In genomic region chr1:93649604-93650172, GRCm38 (mm10) we compare ENCODE assay signal across 21 mouse cellular contexts. TPM values are rescaled to one million over a fixed set of nuclear protein-coding genes. Genes with fewer than 3 reads are reported as not detected.
DNase-seq lines count a peak whose midpoint lies in the region; ATAC-seq and TF ChIP-seq lines count a peak whose summit lies in the region.
"Had no signal": no experiment of that assay in that cellular context is flagged by ENCODE, and none has a peak within 500 bp of the region (broad histone marks: within the 10 kb centered on the region; RNA-seq: fewer than 3 reads in every experiment).

No protein-coding gene starts in this region.

- TF ChIP-seq CTCF in liver, postnatal 0 days (IDR thresholded peaks at IDR 0.05; ENCODE audit: low read depth) = no peak

- no peak overlapping the region for H3K4me3 ChIP-seq in liver, embryonic 12.5 days
- no peak overlapping the region for H3K4me3 ChIP-seq in liver, postnatal 0 days (ENCODE audit: low read depth, low read length)
- H3K4me3 ChIP-seq: embryonic facial prominence, embryonic 15.5 days; hindbrain, embryonic 13.5 days had no signal

- no peak for TF ChIP-seq EP300 in liver, postnatal 0 days (IDR thresholded peaks at IDR 0.05; ENCODE audit: low read depth)

- H3K4me1 ChIP-seq in liver, embryonic 12.5 days = peaks cover 18% of the 10 kb centered on the region
- H3K4me1 ChIP-seq in liver, postnatal 0 days (ENCODE audit: insufficient read depth) = peaks cover 2% of the 10 kb centered on the region; the same call in 1 of the 2 replicates
- H3K4me1 ChIP-seq: embryonic facial prominence, embryonic 15.5 days; hindbrain, embryonic 13.5 days had no signal

- peak; percentile 8 to 12 for DNase-seq in frontal cortex, postnatal 36 days (ENCODE audit: low spot score in 2 of 2)
- DNase-seq in frontal cortex, postnatal 25 days (ENCODE audit: low spot score in 2 of 2) = no peak
- DNase-seq in liver, postnatal 0 days = no peak
- no peak for DNase-seq in thymus, postnatal 36 days
- no peak for DNase-seq in thymus, adult 18-20 months
- DNase-seq: adrenal gland, postnatal 14 days; cerebellum, adult 2 months; cerebellum, postnatal 10 days; embryo, embryonic 11 days; gastrocnemius, postnatal 10 days; heart, adult 18-20 months; heart, postnatal 36 days; kidney, adult 11 months had no signal

- H3K9me3 ChIP-seq in liver, embryonic 12.5 days (replicated peaks) = no peaks in the 10 kb centered on the region
- no peaks in the 10 kb centered on the region for H3K9me3 ChIP-seq in liver, postnatal 0 days (ENCODE audit: low read length)
- H3K9me3 ChIP-seq: embryonic facial prominence, embryonic 15.5 days had no signal

- no peak for ATAC-seq in liver, embryonic 12.5 days
- ATAC-seq in liver, postnatal 0 days = no peak
- peak; percentile 69 for ATAC-seq in common myeloid progenitor, adult 5-6 weeks (replicated peaks; ENCODE audit: low read depth, poor library complexity, severe bottlenecking)
- ATAC-seq in megakaryocyte-erythroid progenitor cell, adult 5-6 weeks (replicated peaks; ENCODE audit: low FRiP score, low TSS enrichment, poor library complexity, severe bottlenecking) = peak; percentile 79
- ATAC-seq: forebrain, embryonic 16.5 days; hindbrain, postnatal 0 days had no signal

- H3K27ac ChIP-seq in liver, embryonic 12.5 days = 0 out of 2 replicates have a peak overlapping the region, but pooled peaks have one; percentile 14
- no peak overlapping the region for H3K27ac ChIP-seq in liver, postnatal 0 days (ENCODE audit: low read depth)
- H3K27ac ChIP-seq: embryonic facial prominence, embryonic 15.5 days; hindbrain, embryonic 13.5 days; hindbrain, postnatal 0 days had no signal

- no peaks in the 10 kb centered on the region for H3K27me3 ChIP-seq in liver, embryonic 12.5 days (replicated peaks)
- H3K27me3 ChIP-seq in liver, postnatal 0 days (ENCODE audit: insufficient read depth, low read length) = no peaks in the 10 kb centered on the region
- H3K27me3 ChIP-seq: embryonic facial prominence, embryonic 15.5 days; hindbrain, embryonic 13.5 days had no signal

- H3K36me3 ChIP-seq in liver, embryonic 12.5 days = no peaks in the 10 kb centered on the region
- no peaks in the 10 kb centered on the region for H3K36me3 ChIP-seq in liver, postnatal 0 days (replicated peaks; ENCODE audit: insufficient read depth, low read length)
- H3K36me3 ChIP-seq: embryonic facial prominence, embryonic 15.5 days; hindbrain, embryonic 13.5 days had no signal

- H3K9ac ChIP-seq in liver, embryonic 12.5 days = peak overlapping the region; percentile 0; the same call in 1 of the 2 replicates
- H3K9ac ChIP-seq in liver, postnatal 0 days (replicated peaks) = no peak overlapping the region
- H3K9ac ChIP-seq: embryonic facial prominence, embryonic 15.5 days; hindbrain, embryonic 13.5 days had no signal

- 24% methylated on average over 5 of the region's 5 CpGs for WGBS in liver, embryonic 12.5 days (ENCODE audit: insufficient replicate concordance)
- 56% methylated on average over 5 of the region's 5 CpGs for WGBS in liver, postnatal 0 days (ENCODE audit: insufficient replicate concordance)

- H3K4me2 ChIP-seq in liver, embryonic 12.5 days = no peak overlapping the region
- H3K4me2 ChIP-seq in liver, postnatal 0 days (ENCODE audit: low read depth, low read length) = no peak overlapping the region
- H3K4me2 ChIP-seq: embryonic facial prominence, embryonic 15.5 days; heart, embryonic 11.5 days; hindbrain, embryonic 13.5 days had no signal

RNA-seq across cellular contexts. Expression of gene Stk25, which starts 8.8 kb away (rescaled TPM):
- 60.1 and 65.0 TPM in 2 replicates for polyA plus RNA-seq in liver, embryonic 12.5 days (2016; fragmentation: Nextera tagmentation; extraction: Ambion mirVana)
- polyA plus RNA-seq in liver, postnatal 0 days (2015; fragmentation: Nextera tagmentation; extraction: Ambion mirVana) = 39.6 and 41.3 TPM in 2 replicates
- total RNA-seq in common myeloid progenitor, adult 5-6 weeks (2017) = 25.1 and 40.3 TPM in 2 replicates
- 63.5 and 82.3 TPM in 2 replicates for total RNA-seq in megakaryocyte-erythroid progenitor cell, adult 5-6 weeks (2014; fragmentation: Nextera tagmentation)
- 50.4 and 60.8 TPM in 2 replicates for total RNA-seq in megakaryocyte-erythroid progenitor cell, adult 5-6 weeks (2017)

RNA-seq across cellular contexts. Expression of gene Bok, which starts 35.8 kb away (rescaled TPM):
- 8.7 TPM in 2 replicates for polyA plus RNA-seq in liver, embryonic 12.5 days (2016; fragmentation: Nextera tagmentation; extraction: Ambion mirVana)
- 6.8 and 7.2 TPM in 2 replicates for polyA plus RNA-seq in liver, postnatal 0 days (2015; fragmentation: Nextera tagmentation; extraction: Ambion mirVana)
- total RNA-seq in common myeloid progenitor, adult 5-6 weeks (2017) = 0.23 TPM in 1 of 2 replicates, not detected in the other
- not detected in 2 replicates for total RNA-seq in megakaryocyte-erythroid progenitor cell, adult 5-6 weeks (2014; fragmentation: Nextera tagmentation)
- total RNA-seq in megakaryocyte-erythroid progenitor cell, adult 5-6 weeks (2017) = not detected in 2 replicates

Comparison
In these comparisons a context has a peak if more than half of its experiments do, and no peak if none do; other contexts are left out.
1. DNase-seq: peak in frontal cortex, postnatal 36 days (2 of 2); none in frontal cortex, postnatal 25 days (0 of 2), liver, postnatal 0 days (single experiment), thymus, postnatal 36 days (0 of 2) and thymus, adult 18-20 months (0 of 2).
2. ATAC-seq: peak in common myeloid progenitor, adult 5-6 weeks (single experiment) and megakaryocyte-erythroid progenitor cell, adult 5-6 weeks (single experiment); none in liver, embryonic 12.5 days (single experiment) and liver, postnatal 0 days (single experiment).